Mouse (Mus musculus) embryonic fibroblast, embryonic 13.5 days (primary cell): ENCODE results near the gene Fhad1.

ENCODE experiments used
- CTCF ChIP-seq: IDR thresholded peaks from 2 replicates; pipeline ENCODE4 v1.5.1; 2011; ENCODE audit warnings: mild to moderate bottlenecking, control low read depth, low read length, moderate library complexity, borderline replicate concordance; ENCODE audit not compliant: insufficient read depth
- POLR2A ChIP-seq: IDR thresholded peaks from 2 replicates; pipeline ENCODE4 v1.6.1; 2011; ENCODE audit warnings: low read depth, mild to moderate bottlenecking, control low read depth, low read length, moderate library complexity

DNA sequence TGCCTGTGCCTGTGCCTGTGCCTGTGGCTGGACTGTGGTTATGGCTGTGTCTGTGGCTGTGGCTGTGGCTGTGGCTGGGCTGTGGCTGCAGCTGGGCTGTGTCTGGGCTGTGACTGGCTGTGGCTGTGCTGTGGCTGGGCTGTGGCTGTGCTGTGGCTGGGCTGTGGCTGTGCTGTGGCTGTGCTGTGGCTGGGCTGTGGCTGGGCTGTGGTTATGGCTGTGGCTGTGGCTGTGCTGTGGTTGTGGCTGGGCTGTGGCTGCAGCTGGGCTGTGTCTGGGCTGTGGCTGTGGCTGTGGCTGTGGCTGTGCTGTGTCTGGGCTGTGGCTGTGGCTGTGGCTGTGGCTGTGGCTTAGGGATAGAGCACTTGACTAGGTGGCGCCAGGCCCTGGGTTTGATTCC lies 26.7 kb downstream of the Fhad1 start:
- TF ChIP-seq POLR2A (no peak), CTCF (no peak)
